Mouse (Mus musculus) adrenal gland, postnatal 14 days (tissue): Measurements from ENCODE around the gene Rps28. TPM values are rescaled to one million over a fixed set of nuclear protein-coding genes. Genes with fewer than 3 reads are reported as not detected.

Source experiments
- DNase-seq: peaks from one replicate; pipeline ENCODE4 v3.0.0; 2021; ENCODE audit warnings: mixed read lengths
- total RNA-seq: library from RNA; stranded (reverse); gene quantifications from 2 replicates; pipeline ENCODE4 v1.2.3, GENCODE M21; 2021

Rps28 gene
- total RNA-seq, 1 experiment from 2014 or later = 1,257 TPM

- DNase-seq = peak; percentile 17
These were observed 11.9 kb downstream of the Rps28 start for GRCm38 (mm10) chr17:33812475-33812874.

- peak; percentile 52 for DNase-seq
These were observed 13.2 kb downstream of the Rps28 start for GRCm38 (mm10) chr17:33811142-33811516.

GRCm38 (mm10) chr17:33810334-33811141, 13.8 kb downstream of the Rps28 start, which contains the start of gene Kank3:
Gene Kank3 (plus strand): TSS chr17:33810519.
- peak; percentile 97 for DNase-seq

GRCm38 (mm10) chr17:33808192-33808591, 16.2 kb downstream of the Rps28 start:
- peak; percentile 73 for DNase-seq

GRCm38 (mm10) chr17:33807181-33807888, 17.0 kb downstream of the Rps28 start:
- peak; percentile 28 for DNase-seq

GRCm38 (mm10) chr17:33804745-33805144, 19.6 kb downstream of the Rps28 start:
- DNase-seq = no peak

- no peak for DNase-seq
These were observed 20.2 kb downstream of the Rps28 start for GRCm38 (mm10) chr17:33804205-33804604.

- DNase-seq = no peak
These were observed 22.1 kb downstream of the Rps28 start for GRCm38 (mm10) chr17:33802221-33802620.

GRCm38 (mm10) chr17:33799277-33799676, 25.1 kb downstream of the Rps28 start:
- no peak for DNase-seq

GRCm38 (mm10) chr17:33798306-33798705, 26.1 kb downstream of the Rps28 start:
- DNase-seq = peak; percentile 58

- DNase-seq = no peak
These were observed 35.6 kb downstream of the Rps28 start for GRCm38 (mm10) chr17:33788732-33789131.

GRCm38 (mm10) chr17:33786375-33786774, 38.0 kb downstream of the Rps28 start:
- DNase-seq = no peak

GRCm38 (mm10) chr17:33784939-33785338, 39.4 kb downstream of the Rps28 start:
- no peak for DNase-seq

- peak; percentile 92 for DNase-seq
These were observed 41.0 kb downstream of the Rps28 start for GRCm38 (mm10) chr17:33783408-33783807.

GRCm38 (mm10) chr17:33782067-33782466, 42.3 kb downstream of the Rps28 start:
- no peak for DNase-seq

- peak; percentile 86 for DNase-seq
These were observed 43.0 kb downstream of the Rps28 start, which contains the start of gene Angptl4 for GRCm38 (mm10) chr17:33781124-33781977. Gene Angptl4 (minus strand): TSS chr17:33781830.

GRCm38 (mm10) chr17:33780431-33780830, 43.9 kb downstream of the Rps28 start:
- peak; percentile 50 for DNase-seq

- DNase-seq = no peak
These were observed 44.4 kb downstream of the Rps28 start for GRCm38 (mm10) chr17:33779967-33780295.

- peak; percentile 93 for DNase-seq
These were observed 44.9 kb downstream of the Rps28 start for GRCm38 (mm10) chr17:33779271-33779966.

- DNase-seq = no peak
These were observed 49.1 kb downstream of the Rps28 start for GRCm38 (mm10) chr17:33775287-33775686.

GRCm38 (mm10) chr17:33774573-33775155, 49.7 kb downstream of the Rps28 start:
- no peak for DNase-seq
